Mouse (Mus musculus) C2C12 (cell line): ENCODE results near the gene Rmi2. TPM values are rescaled to one million over a fixed set of nuclear protein-coding genes. Genes with fewer than 3 reads are reported as not detected.
A peak's percentile ranks its signal among the peaks of the same experiment; 100 is the strongest.

Source experiments
- H3K27me3 ChIP-seq: one replicate; pipeline ENCODE4 v1.6.1; 2011; ENCODE audit not compliant: control insufficient read depth, insufficient read depth, insufficient read length
- H3K36me3 ChIP-seq: one replicate; pipeline ENCODE4 v1.6.1; 2011; ENCODE audit not compliant: control insufficient read depth, insufficient read depth
- H3K4me3 ChIP-seq: one replicate; pipeline ENCODE4 v1.5.1; 2011; ENCODE audit warnings: mild to moderate bottlenecking, control low read depth; ENCODE audit not compliant: poor library complexity, insufficient read depth, severe bottlenecking
- H3K79me2 ChIP-seq: one replicate; pipeline ENCODE4 v1.6.1; 2011; ENCODE audit not compliant: control insufficient read depth, insufficient read depth
- H3K79me3 ChIP-seq: one replicate; pipeline ENCODE4 v1.6.1; 2011; ENCODE audit warnings: low read depth, control low read depth
- H3ac ChIP-seq: one replicate; pipeline ENCODE3; 2011; ENCODE audit warnings: low read depth; ENCODE audit not compliant: control insufficient read depth, insufficient read length
- CEBPB ChIP-seq: IDR thresholded peaks from one replicate; pipeline ENCODE4 v1.6.1; 2011; ENCODE audit warnings: low read depth, mild to moderate bottlenecking, control low read depth, moderate library complexity
- CTCF ChIP-seq: IDR thresholded peaks from one replicate; pipeline ENCODE4 v1.5.1; 2011; ENCODE audit not compliant: control insufficient read depth, insufficient read depth, insufficient read length
- FOSL1 ChIP-seq: IDR thresholded peaks from one replicate; pipeline ENCODE4 v1.8.0; 2011; ENCODE audit warnings: mild to moderate bottlenecking, low read length; ENCODE audit not compliant: poor library complexity, insufficient read depth, severe bottlenecking
- MAX ChIP-seq: IDR thresholded peaks from one replicate; pipeline ENCODE4 v1.6.1; 2011; ENCODE audit warnings: mild to moderate bottlenecking, control low read depth
- MYOD1 ChIP-seq: IDR thresholded peaks from one replicate; pipeline ENCODE4 v1.6.1; 2011; ENCODE audit warnings: low read depth; ENCODE audit not compliant: control insufficient read depth, insufficient read length
- MYOG ChIP-seq: IDR thresholded peaks from one replicate; pipeline ENCODE4 v1.6.1; 2011; ENCODE audit not compliant: control insufficient read depth, insufficient read length; ENCODE audit errors: extremely low read depth
- USF1 ChIP-seq: IDR thresholded peaks from one replicate; pipeline ENCODE4 v1.6.1; 2011; ENCODE audit warnings: low read depth, mild to moderate bottlenecking, control low read depth, moderate library complexity
- polyA plus RNA-seq: library from polyadenylated mRNA; unstranded; fragments of >200 nt; fragmentation: generic; extraction: Trizol; gene quantifications from one replicate; pipeline ENCODE4 v1.2.1, GENCODE M21; 2012; ENCODE audit warnings: missing spikeins

Gene Rmi2
- polyA plus RNA-seq, 1 experiment = 2.5 TPM

- no peak overlapping the region for H3K4me3 ChIP-seq
- no peaks in the 10 kb centered on the region for H3K79me2 ChIP-seq
- no peaks in the 10 kb centered on the region for H3K79me3 ChIP-seq
- no peak overlapping the region for H3ac ChIP-seq
- TF ChIP-seq MAX = no peak
- TF ChIP-seq FOSL1 = no peak
- no peak for TF ChIP-seq CEBPB
- TF ChIP-seq MYOG = no peak
- H3K27me3 ChIP-seq = no peaks in the 10 kb centered on the region
- H3K36me3 ChIP-seq = no peaks in the 10 kb centered on the region
Observed at GRCm38 (mm10) chr16:10842282-10842855, 7.5 kb downstream of the Rmi2 start.

GRCm38 (mm10) chr16:10843486-10844318 lies 8.8 kb downstream of the Rmi2 start:
- TF ChIP-seq FOSL1 = no peak
- no peak for TF ChIP-seq MYOG
- TF ChIP-seq MYOD1 = no peak
- no peak for TF ChIP-seq MAX
- TF ChIP-seq CTCF = no peak
- no peak for TF ChIP-seq CEBPB
- no peak for TF ChIP-seq USF1
- Histone ChIP-seq H3K4me3 (no peak overlapping the region), H3K79me2 (no peaks in the 10 kb centered on the region), H3ac (no peak overlapping the region), H3K27me3 (no peaks in the 10 kb centered on the region), H3K36me3 (no peaks in the 10 kb centered on the region), H3K79me3 (no peaks in the 10 kb centered on the region)

GRCm38 (mm10) chr16:10844319-10844670 lies 9.4 kb downstream of the Rmi2 start:
- H3K79me2 ChIP-seq = no peaks in the 10 kb centered on the region
- H3K36me3 ChIP-seq = no peaks in the 10 kb centered on the region
- TF ChIP-seq MYOG (no peak), FOSL1 (no peak), USF1 (no peak), CTCF (no peak), MAX (no peak), MYOD1 (no peak), CEBPB (no peak)
- no peaks in the 10 kb centered on the region for H3K27me3 ChIP-seq
- H3K79me3 ChIP-seq = no peaks in the 10 kb centered on the region
- H3K4me3 ChIP-seq = no peak overlapping the region
- no peak overlapping the region for H3ac ChIP-seq

GRCm38 (mm10) chr16:10845952-10846351 lies 11.1 kb downstream of the Rmi2 start:
- Histone ChIP-seq H3ac (no peak overlapping the region), H3K36me3 (no peaks in the 10 kb centered on the region)

GRCm38 (mm10) chr16:10846503-10846902 lies 11.6 kb downstream of the Rmi2 start:
- no peak overlapping the region for H3K4me3 ChIP-seq
- no peaks in the 10 kb centered on the region for H3K36me3 ChIP-seq
- no peak overlapping the region for H3ac ChIP-seq
- peak; percentile 24 for TF ChIP-seq CTCF
- TF ChIP-seq MAX = no peak
- H3K79me2 ChIP-seq = no peaks in the 10 kb centered on the region
- H3K79me3 ChIP-seq = no peaks in the 10 kb centered on the region
- H3K27me3 ChIP-seq = no peaks in the 10 kb centered on the region

More at GRCm38 (mm10) chr16:10845952-10846351, 11.1 kb downstream of the Rmi2 start:
- TF ChIP-seq MAX = no peak
- no peak for TF ChIP-seq FOSL1
- TF ChIP-seq CTCF = no peak
- TF ChIP-seq USF1 = no peak
- no peak for TF ChIP-seq CEBPB
- TF ChIP-seq MYOG = no peak
- no peak for TF ChIP-seq MYOD1
- Histone ChIP-seq H3K79me2 (no peaks in the 10 kb centered on the region), H3K4me3 (no peak overlapping the region), H3K79me3 (no peaks in the 10 kb centered on the region), H3K27me3 (no peaks in the 10 kb centered on the region)
